Mouse (Mus musculus): ENCODE results near the gene Tfap4. TPM values are rescaled to one million over a fixed set of nuclear protein-coding genes. Genes with fewer than 3 reads are reported as not detected.

Gene Tfap4
- 24.5 and 25.7 TPM in 2 replicates for polyA plus RNA-seq (2014; fragmentation: Nextera tagmentation; extraction: Ambion mirVana)

GRCm38 (mm10) chr16:4559715-4560144 is at the start of gene Tfap4:
Gene Tfap4, minus strand, starts transcription at chr16:4559854.
- no peaks in the 10 kb centered on the region for H3K36me3 ChIP-seq (ENCODE audit: control insufficient read depth, insufficient read depth, low read length)
- 1% methylated on average over 15 of the region's 17 CpGs for WGBS

GRCm38 (mm10) chr16:4608532-4609059 is 48.9 kb upstream of the Tfap4 start:
- 61% methylated on average over 17 of the region's 19 CpGs for WGBS
- no peak for ATAC-seq (ENCODE audit: low FRiP score, low TSS enrichment)
- H3K4me2 ChIP-seq (replicated peaks; ENCODE audit: low read depth, low read length), result no peak overlapping the region
- peaks cover 50% of the 10 kb centered on the region for H3K4me1 ChIP-seq (ENCODE audit: control insufficient read depth, insufficient read depth, low read length)
- H3K9me3 ChIP-seq (ENCODE audit: control insufficient read depth, low read length), result no peaks in the 10 kb centered on the region
- H3K27me3 ChIP-seq (ENCODE audit: control insufficient read depth, insufficient read depth, low read length), result no peaks in the 10 kb centered on the region
- H3K4me3 ChIP-seq (ENCODE audit: low read length), result no peak overlapping the region
- H3K27ac ChIP-seq (ENCODE audit: low read depth, low read length), result peak overlapping the region; percentile 2; the same call in 1 of the 2 replicates
- H3K36me3 ChIP-seq (ENCODE audit: control insufficient read depth, insufficient read depth, low read length), result peaks cover 50% of the 10 kb centered on the region
- no peak overlapping the region for H3K9ac ChIP-seq (ENCODE audit: low read depth, low read length)

More at GRCm38 (mm10) chr16:4559715-4560144, at the start of gene Tfap4:
- H3K9ac ChIP-seq (ENCODE audit: low read depth, low read length), result peak within 1 kb of the TSS; percentile 86
- peak; percentile 33 for ATAC-seq (ENCODE audit: low FRiP score, low TSS enrichment)
- peaks cover 17% of the 10 kb centered on the region for H3K4me1 ChIP-seq (ENCODE audit: control insufficient read depth, insufficient read depth, low read length)
- H3K27me3 ChIP-seq (ENCODE audit: control insufficient read depth, insufficient read depth, low read length), result no peaks in the 10 kb centered on the region
- H3K4me3 ChIP-seq (ENCODE audit: low read length), result peak within 1 kb of the TSS; percentile 70
- H3K27ac ChIP-seq (ENCODE audit: low read depth, low read length), result peak within 1 kb of the TSS; percentile 95
- peak within 1 kb of the TSS; percentile 86 for H3K4me2 ChIP-seq (replicated peaks; ENCODE audit: low read depth, low read length)
- no peaks in the 10 kb centered on the region for H3K9me3 ChIP-seq (ENCODE audit: control insufficient read depth, low read length)

- H3K4me1 ChIP-seq (ENCODE audit: control insufficient read depth, insufficient read depth, low read length), result peaks cover 57% of the 10 kb centered on the region
- ATAC-seq (ENCODE audit: low FRiP score, low TSS enrichment), result peak; percentile 22; the same call in 1 of the 2 replicates
- H3K27me3 ChIP-seq (ENCODE audit: control insufficient read depth, insufficient read depth, low read length), result no peaks in the 10 kb centered on the region
- H3K4me3 ChIP-seq (ENCODE audit: low read length), result no peak overlapping the region
- 42% methylated on average over 9 of the region's 9 CpGs for WGBS
- H3K9me3 ChIP-seq (ENCODE audit: control insufficient read depth, low read length), result no peaks in the 10 kb centered on the region
- no peak overlapping the region for H3K4me2 ChIP-seq (replicated peaks; ENCODE audit: low read depth, low read length)
- H3K36me3 ChIP-seq (ENCODE audit: control insufficient read depth, insufficient read depth, low read length), result peaks cover 44% of the 10 kb centered on the region
- H3K9ac ChIP-seq (ENCODE audit: low read depth, low read length), result no peak overlapping the region
- H3K27ac ChIP-seq (ENCODE audit: low read depth, low read length), result peak overlapping the region; percentile 2; the same call in 1 of the 2 replicates
Observed at GRCm38 (mm10) chr16:4607818-4608531, 48.3 kb upstream of the Tfap4 start.

- no peak overlapping the region for H3K4me2 ChIP-seq (replicated peaks; ENCODE audit: low read depth, low read length)
- 13% methylated on average over 5 of the region's 5 CpGs for WGBS
- no peaks in the 10 kb centered on the region for H3K9me3 ChIP-seq (ENCODE audit: control insufficient read depth, low read length)
- no peaks in the 10 kb centered on the region for H3K27me3 ChIP-seq (ENCODE audit: control insufficient read depth, insufficient read depth, low read length)
- H3K36me3 ChIP-seq (ENCODE audit: control insufficient read depth, insufficient read depth, low read length), result peaks cover 31% of the 10 kb centered on the region
- H3K27ac ChIP-seq (ENCODE audit: low read depth, low read length), result peak overlapping the region; percentile 42; the same call in 1 of the 2 replicates
- H3K9ac ChIP-seq (ENCODE audit: low read depth, low read length), result peak overlapping the region; percentile 12; the same call in 1 of the 2 replicates
- peaks cover 68% of the 10 kb centered on the region for H3K4me1 ChIP-seq (ENCODE audit: control insufficient read depth, insufficient read depth, low read length)
- no peak for ATAC-seq (ENCODE audit: low FRiP score, low TSS enrichment)
- H3K4me3 ChIP-seq (ENCODE audit: low read length), result no peak overlapping the region
Observed at GRCm38 (mm10) chr16:4606431-4607084, 46.9 kb upstream of the Tfap4 start.

- Histone ChIP-seq H3K9me3 (ENCODE audit: control insufficient read depth, low read length) (no peaks in the 10 kb centered on the region), H3K4me1 (ENCODE audit: control insufficient read depth, insufficient read depth, low read length) (peaks cover 70% of the 10 kb centered on the region), H3K4me3 (ENCODE audit: low read length) (no peak overlapping the region), H3K36me3 (ENCODE audit: control insufficient read depth, insufficient read depth, low read length) (peaks cover 21% of the 10 kb centered on the region), H3K4me2 (replicated peaks; ENCODE audit: low read depth, low read length) (0 out of 2 replicates have a peak overlapping the region, but pooled peaks have one; percentile 5), H3K27ac (ENCODE audit: low read depth, low read length) (peak overlapping the region; percentile 57), H3K9ac (ENCODE audit: low read depth, low read length) (no peak overlapping the region; the same call in 1 of the 2 replicates), H3K27me3 (ENCODE audit: control insufficient read depth, insufficient read depth, low read length) (no peaks in the 10 kb centered on the region)
- ATAC-seq (ENCODE audit: low FRiP score, low TSS enrichment), result no peak
- WGBS, result 37% methylated on average over 13 of the region's 13 CpGs
Observed at GRCm38 (mm10) chr16:4605514-4606131, 46.0 kb upstream of the Tfap4 start.

GRCm38 (mm10) chr16:4604293-4604837 is 44.7 kb upstream of the Tfap4 start:
- WGBS, result 52% methylated on average over 11 of the region's 11 CpGs
- H3K4me1 ChIP-seq (ENCODE audit: control insufficient read depth, insufficient read depth, low read length), result peaks cover 81% of the 10 kb centered on the region
- no peak for ATAC-seq (ENCODE audit: low FRiP score, low TSS enrichment)
- peaks cover 9% of the 10 kb centered on the region for H3K36me3 ChIP-seq (ENCODE audit: control insufficient read depth, insufficient read depth, low read length)
- no peak overlapping the region; the same call in 1 of the 2 replicates for H3K4me2 ChIP-seq (replicated peaks; ENCODE audit: low read depth, low read length)
- H3K27ac ChIP-seq (ENCODE audit: low read depth, low read length), result peak overlapping the region; percentile 85
- no peaks in the 10 kb centered on the region for H3K9me3 ChIP-seq (ENCODE audit: control insufficient read depth, low read length)
- H3K27me3 ChIP-seq (ENCODE audit: control insufficient read depth, insufficient read depth, low read length), result no peaks in the 10 kb centered on the region
- peak overlapping the region; percentile 46; the same call in 1 of the 2 replicates for H3K9ac ChIP-seq (ENCODE audit: low read depth, low read length)
- no peak overlapping the region for H3K4me3 ChIP-seq (ENCODE audit: low read length)

GRCm38 (mm10) chr16:4603453-4603837 is 43.8 kb upstream of the Tfap4 start:
- H3K27me3 ChIP-seq (ENCODE audit: control insufficient read depth, insufficient read depth, low read length), result no peaks in the 10 kb centered on the region
- no peak overlapping the region for H3K4me3 ChIP-seq (ENCODE audit: low read length)
- H3K4me1 ChIP-seq (ENCODE audit: control insufficient read depth, insufficient read depth, low read length), result peaks cover 85% of the 10 kb centered on the region
- 45% methylated on average over 1 of the region's 1 CpGs for WGBS
- peak overlapping the region; percentile 46; the same call in 1 of the 2 replicates for H3K9ac ChIP-seq (ENCODE audit: low read depth, low read length)
- H3K27ac ChIP-seq (ENCODE audit: low read depth, low read length), result peak overlapping the region; percentile 85
- no peaks in the 10 kb centered on the region for H3K9me3 ChIP-seq (ENCODE audit: control insufficient read depth, low read length)
- H3K4me2 ChIP-seq (replicated peaks; ENCODE audit: low read depth, low read length), result peak overlapping the region; percentile 29
- peaks cover under 1% of the 10 kb centered on the region for H3K36me3 ChIP-seq (ENCODE audit: control insufficient read depth, insufficient read depth, low read length)
- ATAC-seq (ENCODE audit: low FRiP score, low TSS enrichment), result no peak

- Histone ChIP-seq H3K27me3 (ENCODE audit: control insufficient read depth, insufficient read depth, low read length) (no peaks in the 10 kb centered on the region), H3K9ac (ENCODE audit: low read depth, low read length) (peak overlapping the region; percentile 42; the same call in 1 of the 2 replicates), H3K9me3 (ENCODE audit: control insufficient read depth, low read length) (no peaks in the 10 kb centered on the region), H3K4me3 (ENCODE audit: low read length) (no peak overlapping the region), H3K4me1 (ENCODE audit: control insufficient read depth, insufficient read depth, low read length) (peaks cover 85% of the 10 kb centered on the region), H3K27ac (ENCODE audit: low read depth, low read length) (peak overlapping the region; percentile 85), H3K4me2 (replicated peaks; ENCODE audit: low read depth, low read length) (peak overlapping the region; percentile 29; the same call in 1 of the 2 replicates), H3K36me3 (ENCODE audit: control insufficient read depth, insufficient read depth, low read length) (peaks cover 2% of the 10 kb centered on the region; the same call in 1 of the 2 replicates)
- 16% methylated on average over 7 of the region's 7 CpGs for WGBS
- peak; percentile 38; the same call in 1 of the 2 replicates for ATAC-seq (ENCODE audit: low FRiP score, low TSS enrichment)
Observed at GRCm38 (mm10) chr16:4602766-4603452, 43.3 kb upstream of the Tfap4 start.

Data from kidney, embryonic 14.5 days (tissue).